Mouse (Mus musculus) B cell, adult (primary cell): ENCODE data around the gene Hs1bp3. TPM values are rescaled to one million over a fixed set of nuclear protein-coding genes. Genes with fewer than 3 reads are reported as not detected.

Experiments used
- total RNA-seq: library from RNA; stranded (reverse); gene quantifications from 4 replicates; pipeline ENCODE4 v1.2.4, GENCODE M21; 2023; ENCODE audit not compliant: inconsistent age

Hs1bp3 gene
- 11.5 to 14.5 TPM (median 13.0 TPM) in 4 replicates for total RNA-seq

DNA sequence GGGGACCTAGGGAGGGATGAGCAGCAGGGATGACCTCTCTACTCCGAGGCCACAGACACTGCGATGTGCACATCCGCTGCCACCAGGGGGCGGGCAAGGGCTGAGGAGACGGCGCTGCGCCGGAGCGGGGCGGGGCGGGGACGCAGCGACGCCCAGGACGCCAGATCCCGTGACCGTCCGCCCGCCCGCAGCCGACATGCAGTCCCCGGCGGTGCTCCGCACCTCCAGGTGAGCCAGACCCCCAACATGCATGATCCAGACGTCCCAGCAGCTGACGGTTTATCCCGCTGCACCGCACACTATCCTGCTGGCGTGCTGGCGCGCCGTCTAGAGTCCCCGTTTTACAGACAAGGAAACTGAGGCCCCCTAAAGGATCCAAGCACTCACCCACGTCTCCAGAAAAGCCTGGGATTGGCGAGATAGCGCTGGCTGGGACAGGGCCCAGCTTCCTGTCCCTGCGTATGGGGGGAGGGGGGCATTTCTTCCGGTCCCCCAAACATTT is at the start of gene Hs1bp3:
Hs1bp3 (plus strand) TSS at position 163 of the 502 bp plus-strand sequence.

DNA sequence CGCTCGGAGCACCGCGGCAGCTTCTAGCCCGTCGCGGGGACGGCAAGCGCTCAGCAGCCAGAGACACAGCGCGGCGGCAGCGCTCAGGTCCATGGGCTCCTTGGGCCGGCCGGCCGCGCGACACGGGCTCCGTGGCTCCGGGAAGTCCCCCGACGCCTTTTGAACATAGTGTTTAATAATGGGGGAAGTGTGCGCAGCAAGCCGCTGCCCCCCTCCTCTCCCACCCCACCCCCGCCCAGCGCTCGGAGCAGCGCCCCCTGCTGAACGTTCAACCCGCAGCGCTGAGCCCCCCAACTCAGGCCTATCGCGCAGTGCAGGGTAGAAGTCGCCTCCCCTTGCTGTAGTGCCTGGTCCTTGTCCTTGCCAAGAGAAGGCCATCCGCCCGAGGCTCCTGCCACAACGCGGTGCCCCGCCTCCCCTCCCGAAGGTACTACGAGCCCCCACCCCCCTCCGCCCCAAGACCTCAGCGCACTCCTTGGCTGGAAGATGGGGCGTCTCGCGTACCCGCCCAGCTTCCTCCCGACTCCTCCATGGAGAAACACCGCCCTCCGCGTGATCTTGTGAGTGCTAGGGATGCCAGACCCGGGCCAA is 11.3 kb upstream of the Hs1bp3 start, which contains the start of gene Gdf7:
Gdf7 (minus strand) TSS at position 114 of the 591 bp plus-strand sequence.

Other genes starting within 250 kb of the Hs1bp3 start
- gene Ldah, start 105.3 kb upstream of the Hs1bp3 start, total RNA-seq, result 32.6 to 35.1 TPM (median 33.9 TPM) in 4 replicates
- gene Gdf7, start 11.5 kb upstream of the Hs1bp3 start, total RNA-seq, result not detected in 4 replicates
- gene Rhob, start 186.6 kb downstream of the Hs1bp3 start, total RNA-seq, result 654 to 735 TPM (median 706 TPM) in 4 replicates